Mouse (Mus musculus): Measurements from ENCODE around the gene Dlg2. TPM values are rescaled to one million over a fixed set of nuclear protein-coding genes. Genes with fewer than 3 reads are reported as not detected.

Gene Dlg2
- polyA plus RNA-seq, 1 experiment, result 89.8 TPM

DNA sequence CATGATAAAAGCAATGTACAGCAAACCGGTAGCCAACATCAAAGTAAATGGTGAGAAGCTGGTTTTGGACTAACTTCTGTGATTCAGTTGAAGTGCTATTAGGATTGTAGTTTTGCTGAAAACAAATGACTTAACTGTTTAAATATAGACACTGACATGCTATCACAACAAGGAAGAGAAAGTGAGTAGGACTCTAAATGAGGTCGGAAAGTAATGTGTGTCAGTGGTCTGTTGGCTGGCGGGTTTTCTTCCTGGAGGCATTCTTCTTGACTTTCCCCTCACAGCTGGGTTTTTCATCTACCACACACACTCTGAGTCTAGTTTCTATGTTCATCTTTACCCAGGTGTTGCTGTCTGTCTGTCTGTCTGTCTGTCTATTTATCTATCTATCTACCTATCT is 1771.1 kb downstream of the Dlg2 start:
- no peak for DNase-seq
- no peak for TF ChIP-seq POLR2A (IDR thresholded peaks at IDR 0.05; ENCODE audit: borderline replicate concordance, insufficient read depth, low read length)
- TF ChIP-seq CTCF (IDR thresholded peaks at IDR 0.05; ENCODE audit: borderline replicate concordance, insufficient read depth, low read depth, low read length), result no peak
- Histone ChIP-seq H3K4me1 (ENCODE audit: control insufficient read depth, insufficient read depth, low read length) (no peaks in the 10 kb centered on the region; the same call in 1 of the 2 replicates), H3K27ac (ENCODE audit: insufficient read depth, low read length) (no peak overlapping the region), H3K27me3 (ENCODE audit: control insufficient read depth, insufficient read depth, low read length) (no peaks in the 10 kb centered on the region), H3K4me3 (replicated peaks; ENCODE audit: insufficient read depth, low read depth, low read length) (no peak overlapping the region)
- WGBS, result 96% methylated on average over 3 of the region's 3 CpGs

DNA sequence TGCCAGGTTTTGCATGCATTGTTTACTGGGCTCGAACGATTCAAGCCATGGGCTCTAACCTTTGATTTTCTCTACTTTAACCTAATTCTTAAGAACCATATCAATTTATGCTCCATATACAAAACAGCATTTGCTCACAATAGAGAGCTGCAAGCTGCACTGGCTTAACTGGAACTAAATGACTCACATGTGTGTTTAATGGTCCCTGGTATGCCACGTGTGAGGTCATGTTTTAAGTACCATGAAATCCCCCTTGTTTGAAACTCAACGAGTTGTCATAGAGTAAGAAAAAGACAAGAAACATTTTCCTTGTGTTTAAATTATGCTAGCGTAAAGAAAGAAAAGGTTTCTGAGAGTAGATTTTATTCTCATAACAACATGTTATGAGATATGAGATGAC is 1772.1 kb downstream of the Dlg2 start:
- 58% methylated on average over 5 of the region's 5 CpGs for WGBS
- TF ChIP-seq CTCF (IDR thresholded peaks at IDR 0.05; ENCODE audit: borderline replicate concordance, insufficient read depth, low read depth, low read length) (no peak), POLR2A (IDR thresholded peaks at IDR 0.05; ENCODE audit: borderline replicate concordance, insufficient read depth, low read length) (no peak)
- Histone ChIP-seq H3K4me3 (replicated peaks; ENCODE audit: insufficient read depth, low read depth, low read length) (no peak overlapping the region), H3K4me1 (ENCODE audit: control insufficient read depth, insufficient read depth, low read length) (no peaks in the 10 kb centered on the region; the same call in 1 of the 2 replicates), H3K27ac (ENCODE audit: insufficient read depth, low read length) (no peak overlapping the region), H3K27me3 (ENCODE audit: control insufficient read depth, insufficient read depth, low read length) (no peaks in the 10 kb centered on the region)
- no peak for DNase-seq

DNA sequence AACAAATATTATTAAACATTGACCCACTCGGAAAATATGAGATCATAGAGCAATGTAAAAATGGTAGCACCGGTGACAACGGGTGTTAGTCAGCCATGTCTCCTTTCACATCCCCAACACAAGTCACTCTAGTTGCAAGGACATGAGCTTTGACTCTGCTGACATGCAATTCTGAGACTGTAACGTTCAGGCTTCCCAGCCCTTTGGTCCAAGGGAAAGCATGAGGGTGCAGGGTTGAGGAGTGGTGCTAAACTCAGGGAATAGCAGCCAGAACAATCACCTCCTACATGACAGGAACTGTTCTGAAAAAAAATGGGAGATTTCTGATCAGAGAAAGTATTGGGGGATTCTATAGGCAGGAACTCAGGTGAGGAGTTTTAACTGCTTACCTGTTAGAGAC is 1781.7 kb downstream of the Dlg2 start:
- no peaks in the 10 kb centered on the region for H3K27me3 ChIP-seq (ENCODE audit: control insufficient read depth, insufficient read depth, low read length)
- DNase-seq, result no peak
- no peak overlapping the region for H3K4me3 ChIP-seq (replicated peaks; ENCODE audit: insufficient read depth, low read depth, low read length)
- WGBS, result 87% methylated on average over 4 of the region's 4 CpGs
- H3K4me1 ChIP-seq (ENCODE audit: control insufficient read depth, insufficient read depth, low read length), result peaks cover 14% of the 10 kb centered on the region
- H3K27ac ChIP-seq (ENCODE audit: insufficient read depth, low read length), result no peak overlapping the region
- TF ChIP-seq CTCF (IDR thresholded peaks at IDR 0.05; ENCODE audit: borderline replicate concordance, insufficient read depth, low read depth, low read length), result no peak
- no peak for TF ChIP-seq POLR2A (IDR thresholded peaks at IDR 0.05; ENCODE audit: borderline replicate concordance, insufficient read depth, low read length)

DNA sequence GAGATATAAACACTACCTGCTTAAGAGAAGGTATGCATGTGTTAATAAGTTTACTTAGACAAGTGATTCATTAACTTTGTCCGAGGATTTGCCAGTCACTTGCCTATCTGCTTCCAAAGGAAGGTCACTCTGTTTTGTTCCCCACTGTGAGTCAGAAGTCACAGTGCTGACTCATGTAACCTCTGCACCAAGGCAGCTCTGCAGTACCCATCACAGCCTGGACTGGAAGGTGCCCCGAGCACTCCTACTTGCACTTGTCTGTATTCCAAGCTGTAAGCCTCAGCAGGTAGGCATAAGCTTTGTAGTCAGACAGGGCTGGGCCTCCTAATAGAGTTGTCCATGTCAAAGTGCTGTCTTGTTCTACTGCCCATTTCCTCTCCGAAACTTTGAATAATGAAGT is 1782.2 kb downstream of the Dlg2 start:
- Histone ChIP-seq H3K4me3 (replicated peaks; ENCODE audit: insufficient read depth, low read depth, low read length) (no peak overlapping the region), H3K27me3 (ENCODE audit: control insufficient read depth, insufficient read depth, low read length) (no peaks in the 10 kb centered on the region), H3K4me1 (ENCODE audit: control insufficient read depth, insufficient read depth, low read length) (peaks cover 19% of the 10 kb centered on the region), H3K27ac (ENCODE audit: insufficient read depth, low read length) (no peak overlapping the region)
- peak in 1 of 2 experiments; percentile 41 for DNase-seq
- no peak for TF ChIP-seq CTCF (IDR thresholded peaks at IDR 0.05; ENCODE audit: borderline replicate concordance, insufficient read depth, low read depth, low read length)
- TF ChIP-seq POLR2A (IDR thresholded peaks at IDR 0.05; ENCODE audit: borderline replicate concordance, insufficient read depth, low read length), result no peak
- WGBS, result 33% methylated on average over 3 of the region's 3 CpGs

DNA sequence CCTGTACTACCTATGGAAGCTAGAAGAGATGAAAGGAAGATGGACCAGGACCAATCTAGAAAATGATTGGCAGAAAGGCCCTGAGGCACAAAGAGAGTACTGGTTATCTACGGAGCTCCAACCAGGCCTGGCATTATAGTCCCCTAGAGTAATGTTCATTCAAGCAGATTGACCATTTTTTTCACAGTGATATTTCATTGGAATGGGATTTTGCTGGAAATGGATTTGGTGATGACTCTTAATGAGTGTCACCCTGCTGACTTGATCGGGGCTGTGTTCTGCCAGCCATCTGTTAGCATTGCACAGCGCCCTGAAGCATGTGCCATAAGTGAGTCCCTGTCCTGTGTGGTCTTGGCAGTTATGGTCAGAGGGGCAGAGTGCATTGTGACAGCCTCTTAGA is 1787.9 kb downstream of the Dlg2 start:
- no peak overlapping the region for H3K4me3 ChIP-seq (replicated peaks; ENCODE audit: insufficient read depth, low read depth, low read length)
- DNase-seq, result peak; percentile 76 to 94
- H3K27me3 ChIP-seq (ENCODE audit: control insufficient read depth, insufficient read depth, low read length), result no peaks in the 10 kb centered on the region
- 8% methylated on average over 3 of the region's 3 CpGs for WGBS
- H3K27ac ChIP-seq (ENCODE audit: insufficient read depth, low read length), result peak overlapping the region; percentile 72; the same call in 1 of the 2 replicates
- TF ChIP-seq CTCF (IDR thresholded peaks at IDR 0.05; ENCODE audit: borderline replicate concordance, insufficient read depth, low read depth, low read length), result no peak
- no peak for TF ChIP-seq POLR2A (IDR thresholded peaks at IDR 0.05; ENCODE audit: borderline replicate concordance, insufficient read depth, low read length)
- peaks cover 31% of the 10 kb centered on the region for H3K4me1 ChIP-seq (ENCODE audit: control insufficient read depth, insufficient read depth, low read length)

DNA sequence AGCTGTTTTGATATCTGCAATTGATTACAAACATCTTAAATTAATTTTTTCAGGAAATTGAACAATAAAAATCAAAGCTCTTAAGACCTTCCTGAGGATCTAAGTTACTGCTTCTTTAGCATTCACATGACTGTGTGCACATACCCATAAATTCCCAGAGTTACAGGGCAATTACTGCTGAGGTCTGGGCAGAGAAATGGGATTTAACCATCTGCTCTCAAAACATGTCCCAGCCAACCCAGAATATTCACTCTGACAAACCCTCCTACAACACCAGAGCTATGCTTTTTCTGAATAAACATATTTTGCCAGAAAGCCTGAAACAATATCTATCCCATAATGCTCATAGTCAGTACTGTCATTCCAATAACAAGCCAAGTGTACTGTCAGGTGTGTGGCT is 1788.5 kb downstream of the Dlg2 start:
- H3K27me3 ChIP-seq (ENCODE audit: control insufficient read depth, insufficient read depth, low read length), result no peaks in the 10 kb centered on the region
- no peak for TF ChIP-seq POLR2A (IDR thresholded peaks at IDR 0.05; ENCODE audit: borderline replicate concordance, insufficient read depth, low read length)
- no peak for TF ChIP-seq CTCF (IDR thresholded peaks at IDR 0.05; ENCODE audit: borderline replicate concordance, insufficient read depth, low read depth, low read length)
- DNase-seq, result peak; percentile 34 to 87
- H3K4me1 ChIP-seq (ENCODE audit: control insufficient read depth, insufficient read depth, low read length), result peaks cover 31% of the 10 kb centered on the region
- no peak overlapping the region for H3K4me3 ChIP-seq (replicated peaks; ENCODE audit: insufficient read depth, low read depth, low read length)
- H3K27ac ChIP-seq (ENCODE audit: insufficient read depth, low read length), result peak overlapping the region; percentile 56; the same call in 1 of the 2 replicates

DNA sequence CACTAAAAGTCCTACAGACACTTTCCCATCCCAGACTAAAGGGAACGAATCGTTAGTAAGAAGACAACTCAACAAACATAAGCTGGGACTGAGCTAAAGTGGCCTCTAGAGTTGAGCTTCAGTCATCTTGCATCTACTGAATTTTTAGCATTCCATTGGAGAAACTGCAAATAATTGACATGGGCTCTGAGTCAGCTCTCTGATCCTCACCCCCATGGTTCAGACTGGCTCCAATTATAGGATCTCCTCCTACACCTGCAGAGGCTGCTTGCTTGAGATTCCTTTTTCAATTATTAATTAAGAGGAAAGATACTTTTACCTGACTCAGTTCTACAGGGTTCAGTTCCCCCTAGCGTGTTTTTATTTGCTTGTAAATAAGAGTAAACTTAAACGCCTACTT is 1798.9 kb downstream of the Dlg2 start:
- H3K27ac ChIP-seq (ENCODE audit: insufficient read depth, low read length), result no peak overlapping the region
- H3K27me3 ChIP-seq (ENCODE audit: control insufficient read depth, insufficient read depth, low read length), result no peaks in the 10 kb centered on the region
- TF ChIP-seq CTCF (IDR thresholded peaks at IDR 0.05; ENCODE audit: borderline replicate concordance, insufficient read depth, low read depth, low read length) (no peak), POLR2A (IDR thresholded peaks at IDR 0.05; ENCODE audit: borderline replicate concordance, insufficient read depth, low read length) (no peak)
- 94% methylated on average over 4 of the region's 4 CpGs for WGBS
- H3K4me3 ChIP-seq (replicated peaks; ENCODE audit: insufficient read depth, low read depth, low read length), result no peak overlapping the region
- no peak for DNase-seq
- H3K4me1 ChIP-seq (ENCODE audit: control insufficient read depth, insufficient read depth, low read length), result peaks cover 12% of the 10 kb centered on the region; the same call in 1 of the 2 replicates

DNA sequence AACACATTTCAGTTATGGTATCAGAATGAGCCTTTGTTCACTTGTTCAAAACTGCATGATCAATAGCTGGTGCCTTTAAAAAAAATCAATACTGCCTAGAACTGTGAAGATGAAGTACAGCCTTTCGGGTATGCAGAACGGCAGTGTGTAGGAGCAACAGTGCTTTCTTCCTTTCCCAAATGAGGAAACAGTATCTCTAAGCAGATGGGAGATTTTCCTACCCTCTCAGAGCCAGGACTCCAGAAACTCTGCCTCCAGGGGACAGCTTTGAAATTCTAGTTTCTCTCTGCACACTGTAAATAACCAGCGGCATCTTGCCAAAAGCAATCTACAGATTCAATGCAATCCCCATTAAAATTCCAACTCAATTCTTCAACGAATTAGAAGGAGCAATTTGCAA is 1801.2 kb downstream of the Dlg2 start:
- peak in 1 of 2 experiments; percentile 61 for DNase-seq
- no peaks in the 10 kb centered on the region for H3K27me3 ChIP-seq (ENCODE audit: control insufficient read depth, insufficient read depth, low read length)
- WGBS, result 12% methylated on average over 4 of the region's 4 CpGs
- no peak overlapping the region for H3K27ac ChIP-seq (ENCODE audit: insufficient read depth, low read length)
- TF ChIP-seq CTCF (IDR thresholded peaks at IDR 0.05; ENCODE audit: borderline replicate concordance, insufficient read depth, low read depth, low read length), result no peak
- TF ChIP-seq POLR2A (IDR thresholded peaks at IDR 0.05; ENCODE audit: borderline replicate concordance, insufficient read depth, low read length), result no peak
- H3K4me1 ChIP-seq (ENCODE audit: control insufficient read depth, insufficient read depth, low read length), result peaks cover 9% of the 10 kb centered on the region; the same call in 1 of the 2 replicates
- no peak overlapping the region for H3K4me3 ChIP-seq (replicated peaks; ENCODE audit: insufficient read depth, low read depth, low read length)
